Mouse (Mus musculus): ENCODE data around the gene Sgk1. TPM values are rescaled to one million over a fixed set of nuclear protein-coding genes. Genes with fewer than 3 reads are reported as not detected.
"Not testable (repeated sequence)": the region's sequence is repeated elsewhere in the genome, so short reads cannot be mapped to it uniquely, and the experiment has no call there.

The Sgk1 gene
- polyA plus RNA-seq, 1 experiment from 2014 or later: 22.2 TPM

DNA sequence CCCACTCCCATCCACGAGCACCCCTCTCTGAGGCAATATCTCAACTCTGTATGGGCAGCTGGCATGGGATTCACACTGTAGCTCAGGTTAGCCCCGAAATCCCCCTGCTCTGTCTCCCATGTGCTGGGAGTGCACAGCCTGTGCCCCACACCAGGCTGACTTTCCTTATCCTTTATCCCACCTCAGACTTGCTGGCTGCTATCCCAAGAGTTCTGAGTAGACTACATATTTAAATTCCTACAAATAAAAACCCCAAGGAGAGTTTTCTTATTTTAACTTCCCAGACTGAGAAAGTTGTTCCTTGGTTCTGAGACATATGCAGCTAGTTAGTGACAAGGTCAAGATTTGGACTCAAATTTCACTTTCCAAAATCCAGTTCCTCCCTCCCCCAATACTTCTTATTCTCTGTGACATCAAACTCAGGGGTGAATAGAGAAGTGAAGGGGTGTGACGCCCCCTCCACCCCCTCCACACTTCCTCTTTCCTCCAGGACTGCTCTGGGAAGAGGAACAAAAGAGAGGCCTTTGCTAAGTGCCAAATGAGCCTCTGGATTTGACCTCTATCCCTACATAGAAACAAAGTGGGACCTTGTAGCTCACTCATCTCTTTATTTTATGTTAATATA, 7.3 kb downstream of the Sgk1 start:
- Histone ChIP-seq H3K4me2 (no peak overlapping the region), H3K9ac (ENCODE audit: low read depth, low read length) (no peak overlapping the region), H3K36me3 (ENCODE audit: control insufficient read depth, insufficient read depth, low read length) (no peaks in the 10 kb centered on the region), H3K9me3 (replicated peaks; ENCODE audit: control insufficient read depth, low read length) (no peaks in the 10 kb centered on the region), H3K27me3 (ENCODE audit: control insufficient read depth, insufficient read depth, low read length) (no peaks in the 10 kb centered on the region), H3K27ac (ENCODE audit: low read depth, low read length) (no peak overlapping the region), H3K4me3 (ENCODE audit: low read depth, low read length) (no peak overlapping the region), H3K4me1 (ENCODE audit: control insufficient read depth, insufficient read depth, low read length) (no peaks in the 10 kb centered on the region)
- WGBS (ENCODE audit: insufficient replicate concordance): 63% methylated on average over 3 of the region's 3 CpGs
- no peak for ATAC-seq (replicated peaks; ENCODE audit: insufficient number of reproducible peaks, low FRiP score, low TSS enrichment)

DNA sequence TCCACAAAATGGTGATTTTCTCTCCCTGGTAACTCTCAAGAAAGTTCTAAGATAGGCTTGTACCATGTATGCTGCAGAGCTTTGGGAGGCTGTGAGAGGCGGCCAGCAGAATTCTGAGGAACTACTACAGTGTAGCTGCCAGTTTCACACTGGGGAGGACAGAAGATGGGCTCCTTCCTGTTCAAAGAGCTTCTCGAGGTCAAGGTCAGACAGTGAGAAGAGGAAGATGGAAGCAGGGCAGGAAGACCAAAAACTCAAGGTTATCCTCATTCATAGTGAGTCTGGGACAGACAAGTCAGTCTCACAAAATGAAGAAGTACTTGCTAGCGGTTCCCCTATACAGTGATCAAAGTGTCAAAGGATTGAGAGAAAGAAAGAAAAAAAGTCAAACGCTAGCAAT, 8.3 kb downstream of the Sgk1 start:
- H3K4me2 ChIP-seq: no peak overlapping the region
- H3K27ac ChIP-seq (ENCODE audit: low read depth, low read length): no peak overlapping the region
- WGBS (ENCODE audit: insufficient replicate concordance): 79% methylated on average over 4 of the region's 4 CpGs
- no peak for ATAC-seq (replicated peaks; ENCODE audit: insufficient number of reproducible peaks, low FRiP score, low TSS enrichment)
- no peaks in the 10 kb centered on the region for H3K36me3 ChIP-seq (ENCODE audit: control insufficient read depth, insufficient read depth, low read length)
- H3K4me3 ChIP-seq (ENCODE audit: low read depth, low read length): no peak overlapping the region
- H3K4me1 ChIP-seq (ENCODE audit: control insufficient read depth, insufficient read depth, low read length): no peaks in the 10 kb centered on the region
- no peak overlapping the region for H3K9ac ChIP-seq (ENCODE audit: low read depth, low read length)
- no peaks in the 10 kb centered on the region for H3K27me3 ChIP-seq (ENCODE audit: control insufficient read depth, insufficient read depth, low read length)
- no peaks in the 10 kb centered on the region for H3K9me3 ChIP-seq (replicated peaks; ENCODE audit: control insufficient read depth, low read length)

DNA sequence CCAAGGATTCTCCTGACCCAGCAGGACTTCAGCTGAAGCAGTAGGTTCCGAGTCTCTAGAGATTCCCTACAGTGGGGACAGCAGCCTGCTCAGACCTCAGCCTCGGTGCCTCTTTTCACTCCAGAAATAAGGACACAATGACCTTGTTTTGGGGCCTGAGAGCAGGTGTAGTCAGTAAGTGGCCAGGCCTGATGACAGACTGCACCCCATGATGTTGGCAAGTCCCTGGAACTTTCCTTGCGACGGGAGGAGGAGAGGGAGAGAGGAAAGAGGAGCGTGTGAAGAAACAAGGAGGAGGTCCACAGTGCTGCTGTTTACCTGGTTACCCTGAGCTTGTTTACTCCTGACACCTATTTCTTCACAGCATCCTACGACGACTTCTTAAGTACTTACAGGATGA, 9.5 kb downstream of the Sgk1 start:
- no peak overlapping the region for H3K4me2 ChIP-seq
- H3K4me1 ChIP-seq (ENCODE audit: control insufficient read depth, insufficient read depth, low read length): no peaks in the 10 kb centered on the region
- WGBS (ENCODE audit: insufficient replicate concordance): 41% methylated on average over 7 of the region's 7 CpGs
- H3K9ac ChIP-seq (ENCODE audit: low read depth, low read length): no peak overlapping the region
- no peak overlapping the region for H3K4me3 ChIP-seq (ENCODE audit: low read depth, low read length)
- H3K27ac ChIP-seq (ENCODE audit: low read depth, low read length): no peak overlapping the region
- no peaks in the 10 kb centered on the region for H3K9me3 ChIP-seq (replicated peaks; ENCODE audit: control insufficient read depth, low read length)
- H3K36me3 ChIP-seq (ENCODE audit: control insufficient read depth, insufficient read depth, low read length): no peaks in the 10 kb centered on the region
- H3K27me3 ChIP-seq (ENCODE audit: control insufficient read depth, insufficient read depth, low read length): no peaks in the 10 kb centered on the region
- no peak for ATAC-seq (replicated peaks; ENCODE audit: insufficient number of reproducible peaks, low FRiP score, low TSS enrichment)

DNA sequence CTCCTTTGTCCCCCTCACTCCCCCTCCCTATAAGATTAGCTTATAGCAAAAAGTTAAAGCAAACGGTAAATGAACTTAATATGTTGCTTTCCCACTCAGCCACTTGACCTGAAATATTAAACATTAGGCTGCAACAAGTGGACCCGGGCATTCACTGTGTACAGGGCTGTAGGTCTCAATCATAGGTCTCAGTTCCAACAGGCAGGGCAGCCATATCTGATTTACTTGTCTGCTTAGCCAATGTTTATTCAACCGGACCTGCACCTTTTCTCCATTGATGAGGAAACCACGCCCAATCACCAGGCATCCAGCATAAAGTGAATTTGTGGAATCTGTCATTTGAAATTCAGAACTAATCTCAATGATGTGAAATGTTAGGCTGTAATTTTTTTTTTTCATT, 10.1 kb downstream of the Sgk1 start:
- Histone ChIP-seq H3K27ac (ENCODE audit: low read depth, low read length) (no peak overlapping the region), H3K4me2 (no peak overlapping the region), H3K4me3 (ENCODE audit: low read depth, low read length) (no peak overlapping the region), H3K4me1 (ENCODE audit: control insufficient read depth, insufficient read depth, low read length) (no peaks in the 10 kb centered on the region), H3K27me3 (ENCODE audit: control insufficient read depth, insufficient read depth, low read length) (no peaks in the 10 kb centered on the region), H3K9me3 (replicated peaks; ENCODE audit: control insufficient read depth, low read length) (no peaks in the 10 kb centered on the region), H3K36me3 (ENCODE audit: control insufficient read depth, insufficient read depth, low read length) (no peaks in the 10 kb centered on the region), H3K9ac (ENCODE audit: low read depth, low read length) (no peak overlapping the region)
- 82% methylated on average over 4 of the region's 4 CpGs for WGBS (ENCODE audit: insufficient replicate concordance)
- no peak for ATAC-seq (replicated peaks; ENCODE audit: insufficient number of reproducible peaks, low FRiP score, low TSS enrichment)

DNA sequence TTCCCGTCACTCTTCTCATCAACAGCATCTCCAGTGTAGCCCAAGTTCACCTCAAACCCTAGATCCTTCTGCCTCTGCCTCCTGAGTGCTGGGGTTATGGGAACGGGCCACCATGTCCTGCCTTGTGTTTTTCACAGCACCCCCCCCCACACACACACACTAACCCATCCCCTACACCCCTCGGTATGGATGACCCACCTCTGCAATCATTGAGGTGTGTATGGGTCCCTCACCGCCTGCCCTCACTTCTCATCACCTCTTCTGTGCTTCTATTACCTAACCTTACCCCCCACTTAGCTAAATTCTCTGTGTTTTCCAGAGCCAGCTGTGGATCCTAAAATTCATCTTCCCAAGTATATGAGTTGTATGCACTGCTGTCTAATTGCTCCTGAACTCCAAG, 16.4 kb downstream of the Sgk1 start:
- no peak overlapping the region for H3K27ac ChIP-seq (ENCODE audit: low read depth, low read length)
- ATAC-seq (replicated peaks; ENCODE audit: insufficient number of reproducible peaks, low FRiP score, low TSS enrichment): no peak
- H3K4me3 ChIP-seq (ENCODE audit: low read depth, low read length): no peak overlapping the region
- H3K4me2 ChIP-seq: no peak overlapping the region
- no peak overlapping the region for H3K9ac ChIP-seq (ENCODE audit: low read depth, low read length)
- no peaks in the 10 kb centered on the region for H3K27me3 ChIP-seq (ENCODE audit: control insufficient read depth, insufficient read depth, low read length)
- H3K4me1 ChIP-seq (ENCODE audit: control insufficient read depth, insufficient read depth, low read length): no peaks in the 10 kb centered on the region
- 88% methylated on average over 4 of the region's 4 CpGs for WGBS (ENCODE audit: insufficient replicate concordance)
- no peaks in the 10 kb centered on the region for H3K36me3 ChIP-seq (ENCODE audit: control insufficient read depth, insufficient read depth, low read length)
- no peaks in the 10 kb centered on the region for H3K9me3 ChIP-seq (replicated peaks; ENCODE audit: control insufficient read depth, low read length)

DNA sequence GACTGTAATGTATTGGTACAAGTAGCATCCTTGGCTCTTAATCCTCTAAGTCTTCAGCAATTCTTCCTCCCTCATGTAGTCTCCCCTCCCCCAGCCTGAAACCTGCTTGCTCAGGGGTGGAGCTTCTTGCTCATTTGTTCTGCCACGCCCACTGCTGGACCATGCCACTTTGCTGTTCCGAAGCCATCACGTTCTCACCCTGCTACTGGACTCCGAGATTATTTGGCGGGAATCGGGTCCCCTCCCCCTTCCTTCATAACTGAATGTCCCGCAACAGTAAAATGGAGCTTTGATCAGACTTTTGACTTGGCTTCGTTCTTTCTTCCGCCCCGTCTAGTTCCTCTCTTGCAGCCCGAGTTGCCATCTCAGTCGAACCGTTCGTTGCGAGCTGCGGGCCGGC, 16.9 kb downstream of the Sgk1 start:
- not testable (repeated sequence) for H3K9me3 ChIP-seq (replicated peaks; ENCODE audit: control insufficient read depth, low read length); H3K9ac ChIP-seq (ENCODE audit: low read depth, low read length); H3K36me3 ChIP-seq (ENCODE audit: control insufficient read depth, insufficient read depth, low read length); H3K4me3 ChIP-seq (ENCODE audit: low read depth, low read length); H3K27me3 ChIP-seq (ENCODE audit: control insufficient read depth, insufficient read depth, low read length); ATAC-seq (replicated peaks; ENCODE audit: insufficient number of reproducible peaks, low FRiP score, low TSS enrichment); H3K27ac ChIP-seq (ENCODE audit: low read depth, low read length); H3K4me1 ChIP-seq (ENCODE audit: control insufficient read depth, insufficient read depth, low read length); H3K4me2 ChIP-seq
- 87% methylated on average over 17 of the region's 17 CpGs for WGBS (ENCODE audit: insufficient replicate concordance)

DNA sequence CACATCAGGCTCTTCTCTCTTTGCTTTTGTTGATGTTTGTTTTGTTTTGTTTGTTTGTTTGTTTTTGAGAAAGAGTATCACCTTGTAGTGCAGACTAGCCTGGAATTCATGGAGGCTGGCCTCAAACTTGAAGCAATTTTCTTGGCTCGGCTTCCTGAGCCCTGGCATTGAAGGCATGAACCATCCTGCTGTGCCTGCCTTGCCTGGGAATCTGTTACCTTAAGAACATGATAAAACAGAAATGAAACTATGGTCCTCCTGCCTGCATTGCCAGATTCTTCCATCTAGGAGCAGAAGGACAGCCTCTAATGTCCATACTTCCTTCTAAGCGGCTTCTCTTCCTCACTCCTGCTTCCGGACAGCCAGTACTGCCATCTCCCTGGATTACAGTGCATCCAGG, 17.4 kb downstream of the Sgk1 start:
- WGBS (ENCODE audit: insufficient replicate concordance): 85% methylated on average over 3 of the region's 3 CpGs
- no peak overlapping the region for H3K27ac ChIP-seq (ENCODE audit: low read depth, low read length)

DNA sequence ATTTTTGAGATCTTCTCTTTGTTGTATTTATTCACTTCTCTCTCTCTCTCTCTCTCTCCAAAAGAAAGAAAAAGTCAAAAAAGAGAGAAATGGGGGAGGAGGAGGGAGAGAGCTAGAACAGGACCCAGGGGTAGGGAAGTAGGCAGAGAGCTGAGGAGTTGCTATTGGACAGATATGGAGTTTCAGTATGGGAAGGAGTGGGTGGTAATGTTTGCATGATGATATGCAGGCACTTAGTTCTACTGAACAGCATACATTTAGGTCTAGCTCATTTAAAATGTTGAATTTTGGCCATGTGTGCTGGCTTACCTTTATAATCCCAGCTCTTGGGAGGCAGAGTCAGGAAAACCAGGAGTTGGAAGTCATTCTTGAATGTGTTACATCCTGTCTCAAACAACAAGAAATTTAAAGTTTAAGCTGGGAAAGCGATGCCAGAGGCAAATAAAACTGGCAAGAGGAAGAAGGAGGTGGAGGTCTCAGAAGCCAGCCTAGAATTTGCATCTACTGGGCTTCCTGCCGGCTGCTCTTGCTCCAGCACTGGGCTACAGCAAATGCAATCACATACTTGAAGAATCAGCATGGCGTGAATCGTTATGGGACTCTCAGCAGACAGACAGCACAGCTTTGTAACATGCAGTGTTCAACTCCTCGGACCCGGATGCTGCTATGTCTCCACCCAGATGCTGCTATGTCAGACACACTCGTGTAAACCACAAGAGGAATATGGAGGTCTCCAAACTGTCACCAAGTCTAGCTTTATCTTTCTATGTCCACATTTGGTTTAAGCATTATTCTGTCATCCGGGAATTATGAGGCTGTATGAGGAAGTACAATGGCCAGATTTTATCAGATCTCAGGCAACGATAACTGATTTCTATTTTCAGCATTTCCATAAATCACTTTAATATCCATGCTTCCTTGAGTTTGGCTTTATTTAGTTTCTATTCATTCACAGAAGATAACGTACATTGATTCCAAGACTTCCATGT, 20.5 kb downstream of the Sgk1 start:
- ATAC-seq (replicated peaks; ENCODE audit: insufficient number of reproducible peaks, low FRiP score, low TSS enrichment): no peak
- WGBS (ENCODE audit: insufficient replicate concordance): 83% methylated on average over 10 of the region's 10 CpGs
- H3K4me3 ChIP-seq (ENCODE audit: low read depth, low read length): no peak overlapping the region
- no peak overlapping the region for H3K9ac ChIP-seq (ENCODE audit: low read depth, low read length)
- H3K4me1 ChIP-seq (ENCODE audit: control insufficient read depth, insufficient read depth, low read length): no peaks in the 10 kb centered on the region
- no peaks in the 10 kb centered on the region for H3K27me3 ChIP-seq (ENCODE audit: control insufficient read depth, insufficient read depth, low read length)
- H3K4me2 ChIP-seq: no peak overlapping the region
- H3K36me3 ChIP-seq (ENCODE audit: control insufficient read depth, insufficient read depth, low read length): no peaks in the 10 kb centered on the region
- no peaks in the 10 kb centered on the region for H3K9me3 ChIP-seq (replicated peaks; ENCODE audit: control insufficient read depth, low read length)
- no peak overlapping the region for H3K27ac ChIP-seq (ENCODE audit: low read depth, low read length)

More for the DNA sequence above, 17.4 kb downstream of the Sgk1 start:
- no peaks in the 10 kb centered on the region for H3K9me3 ChIP-seq (replicated peaks; ENCODE audit: control insufficient read depth, low read length)
- H3K4me2 ChIP-seq: no peak overlapping the region
- no peaks in the 10 kb centered on the region for H3K27me3 ChIP-seq (ENCODE audit: control insufficient read depth, insufficient read depth, low read length)
- H3K9ac ChIP-seq (ENCODE audit: low read depth, low read length): no peak overlapping the region
- no peaks in the 10 kb centered on the region for H3K36me3 ChIP-seq (ENCODE audit: control insufficient read depth, insufficient read depth, low read length)
- H3K4me1 ChIP-seq (ENCODE audit: control insufficient read depth, insufficient read depth, low read length): no peaks in the 10 kb centered on the region
- no peak overlapping the region for H3K4me3 ChIP-seq (ENCODE audit: low read depth, low read length)
- no peak for ATAC-seq (replicated peaks; ENCODE audit: insufficient number of reproducible peaks, low FRiP score, low TSS enrichment)
